Mouse (Mus musculus): Measurements from ENCODE around the gene Stra6l. TPM values are rescaled to one million over a fixed set of nuclear protein-coding genes. Genes with fewer than 3 reads are reported as not detected.

The Stra6l gene
- polyA plus RNA-seq, 1 experiment: not detected

GRCm38 (mm10) chr4:45867416-45867815, 19.0 kb downstream of the Stra6l start:
- H3K4me3 ChIP-seq (ENCODE audit: insufficient read depth, poor library complexity, severe bottlenecking): no peak overlapping the region
- no peaks in the 10 kb centered on the region for H3K79me2 ChIP-seq (ENCODE audit: control insufficient read depth, insufficient read depth)
- TF ChIP-seq CEBPB (IDR thresholded peaks at IDR 0.05; ENCODE audit: low read depth): no peak
- no peak for TF ChIP-seq FOSL1 (IDR thresholded peaks at IDR 0.05; ENCODE audit: insufficient read depth, low read length, poor library complexity, severe bottlenecking)
- no peak for TF ChIP-seq MYOG (IDR thresholded peaks at IDR 0.05; ENCODE audit: control insufficient read depth, extremely low read depth, insufficient read length)
- TF ChIP-seq CTCF (IDR thresholded peaks at IDR 0.05; ENCODE audit: control insufficient read depth, insufficient read depth, insufficient read length): no peak
- no peak for TF ChIP-seq MAX (IDR thresholded peaks at IDR 0.05)
- no peak for TF ChIP-seq USF1 (IDR thresholded peaks at IDR 0.05; ENCODE audit: low read depth)
- TF ChIP-seq MYOD1 (IDR thresholded peaks at IDR 0.05; ENCODE audit: control insufficient read depth, insufficient read length, low read depth): no peak
- H3ac ChIP-seq (ENCODE audit: control insufficient read depth, insufficient read length, low read depth): no peak overlapping the region
- H3K27me3 ChIP-seq (ENCODE audit: control insufficient read depth, insufficient read depth, insufficient read length): peaks cover 28% of the 10 kb centered on the region
- H3K79me3 ChIP-seq (ENCODE audit: low read depth): no peaks in the 10 kb centered on the region
- H3K36me3 ChIP-seq (ENCODE audit: control insufficient read depth, insufficient read depth): no peaks in the 10 kb centered on the region

GRCm38 (mm10) chr4:45869021-45869815, 20.8 kb downstream of the Stra6l start:
- Histone ChIP-seq H3ac (ENCODE audit: control insufficient read depth, insufficient read length, low read depth) (no peak overlapping the region), H3K79me2 (ENCODE audit: control insufficient read depth, insufficient read depth) (no peaks in the 10 kb centered on the region), H3K36me3 (ENCODE audit: control insufficient read depth, insufficient read depth) (no peaks in the 10 kb centered on the region), H3K4me3 (ENCODE audit: insufficient read depth, poor library complexity, severe bottlenecking) (no peak overlapping the region), H3K27me3 (ENCODE audit: control insufficient read depth, insufficient read depth, insufficient read length) (peaks cover 34% of the 10 kb centered on the region), H3K79me3 (ENCODE audit: low read depth) (no peaks in the 10 kb centered on the region)
- TF ChIP-seq CTCF (IDR thresholded peaks at IDR 0.05; ENCODE audit: control insufficient read depth, insufficient read depth, insufficient read length): no peak
- TF ChIP-seq MAX (IDR thresholded peaks at IDR 0.05): no peak
- TF ChIP-seq FOSL1 (IDR thresholded peaks at IDR 0.05; ENCODE audit: insufficient read depth, low read length, poor library complexity, severe bottlenecking): no peak
- no peak for TF ChIP-seq USF1 (IDR thresholded peaks at IDR 0.05; ENCODE audit: low read depth)
- no peak for TF ChIP-seq MYOG (IDR thresholded peaks at IDR 0.05; ENCODE audit: control insufficient read depth, extremely low read depth, insufficient read length)
- TF ChIP-seq MYOD1 (IDR thresholded peaks at IDR 0.05; ENCODE audit: control insufficient read depth, insufficient read length, low read depth): no peak
- no peak for TF ChIP-seq CEBPB (IDR thresholded peaks at IDR 0.05; ENCODE audit: low read depth)

GRCm38 (mm10) chr4:45872147-45872546, 23.7 kb downstream of the Stra6l start:
- H3ac ChIP-seq (ENCODE audit: control insufficient read depth, insufficient read length, low read depth): no peak overlapping the region
- TF ChIP-seq USF1 (IDR thresholded peaks at IDR 0.05; ENCODE audit: low read depth) (peak; percentile 9), MYOG (IDR thresholded peaks at IDR 0.05; ENCODE audit: control insufficient read depth, extremely low read depth, insufficient read length) (no peak), MYOD1 (IDR thresholded peaks at IDR 0.05; ENCODE audit: control insufficient read depth, insufficient read length, low read depth) (no peak)
- peaks cover 17% of the 10 kb centered on the region for H3K27me3 ChIP-seq (ENCODE audit: control insufficient read depth, insufficient read depth, insufficient read length)

GRCm38 (mm10) chr4:45878929-45879328, 30.5 kb downstream of the Stra6l start:
- Histone ChIP-seq H3K4me3 (ENCODE audit: insufficient read depth, poor library complexity, severe bottlenecking) (no peak overlapping the region), H3K36me3 (ENCODE audit: control insufficient read depth, insufficient read depth) (no peaks in the 10 kb centered on the region), H3K79me2 (ENCODE audit: control insufficient read depth, insufficient read depth) (no peaks in the 10 kb centered on the region), H3K79me3 (ENCODE audit: low read depth) (no peaks in the 10 kb centered on the region), H3K27me3 (ENCODE audit: control insufficient read depth, insufficient read depth, insufficient read length) (peaks cover 37% of the 10 kb centered on the region), H3ac (ENCODE audit: control insufficient read depth, insufficient read length, low read depth) (no peak overlapping the region)
- TF ChIP-seq MAX (IDR thresholded peaks at IDR 0.05): no peak

More at GRCm38 (mm10) chr4:45872147-45872546, 23.7 kb downstream of the Stra6l start:
- Histone ChIP-seq H3K79me2 (ENCODE audit: control insufficient read depth, insufficient read depth) (no peaks in the 10 kb centered on the region), H3K4me3 (ENCODE audit: insufficient read depth, poor library complexity, severe bottlenecking) (no peak overlapping the region), H3K36me3 (ENCODE audit: control insufficient read depth, insufficient read depth) (no peaks in the 10 kb centered on the region), H3K79me3 (ENCODE audit: low read depth) (no peaks in the 10 kb centered on the region)

- no peak overlapping the region for H3K4me3 ChIP-seq (ENCODE audit: insufficient read depth, poor library complexity, severe bottlenecking)
- no peaks in the 10 kb centered on the region for H3K79me3 ChIP-seq (ENCODE audit: low read depth)
- H3K79me2 ChIP-seq (ENCODE audit: control insufficient read depth, insufficient read depth): no peaks in the 10 kb centered on the region
- TF ChIP-seq CEBPB (IDR thresholded peaks at IDR 0.05; ENCODE audit: low read depth) (no peak), MYOG (IDR thresholded peaks at IDR 0.05; ENCODE audit: control insufficient read depth, extremely low read depth, insufficient read length) (no peak), MYOD1 (IDR thresholded peaks at IDR 0.05; ENCODE audit: control insufficient read depth, insufficient read length, low read depth) (no peak), CTCF (IDR thresholded peaks at IDR 0.05; ENCODE audit: control insufficient read depth, insufficient read depth, insufficient read length) (no peak), FOSL1 (IDR thresholded peaks at IDR 0.05; ENCODE audit: insufficient read depth, low read length, poor library complexity, severe bottlenecking) (no peak), USF1 (IDR thresholded peaks at IDR 0.05; ENCODE audit: low read depth) (no peak), MAX (IDR thresholded peaks at IDR 0.05) (no peak)
- no peak overlapping the region for H3ac ChIP-seq (ENCODE audit: control insufficient read depth, insufficient read length, low read depth)
- H3K36me3 ChIP-seq (ENCODE audit: control insufficient read depth, insufficient read depth): no peaks in the 10 kb centered on the region
- peaks cover 65% of the 10 kb centered on the region for H3K27me3 ChIP-seq (ENCODE audit: control insufficient read depth, insufficient read depth, insufficient read length)
These were observed 34.1 kb downstream of the Stra6l start for GRCm38 (mm10) chr4:45882521-45882920.

- Histone ChIP-seq H3K79me2 (ENCODE audit: control insufficient read depth, insufficient read depth) (no peaks in the 10 kb centered on the region), H3K27me3 (ENCODE audit: control insufficient read depth, insufficient read depth, insufficient read length) (peaks cover 69% of the 10 kb centered on the region), H3K4me3 (ENCODE audit: insufficient read depth, poor library complexity, severe bottlenecking) (no peak overlapping the region), H3ac (ENCODE audit: control insufficient read depth, insufficient read length, low read depth) (no peak overlapping the region), H3K79me3 (ENCODE audit: low read depth) (no peaks in the 10 kb centered on the region), H3K36me3 (ENCODE audit: control insufficient read depth, insufficient read depth) (no peaks in the 10 kb centered on the region)
- TF ChIP-seq MYOD1 (IDR thresholded peaks at IDR 0.05; ENCODE audit: control insufficient read depth, insufficient read length, low read depth) (no peak), MYOG (IDR thresholded peaks at IDR 0.05; ENCODE audit: control insufficient read depth, extremely low read depth, insufficient read length) (no peak), CTCF (IDR thresholded peaks at IDR 0.05; ENCODE audit: control insufficient read depth, insufficient read depth, insufficient read length) (no peak), CEBPB (IDR thresholded peaks at IDR 0.05; ENCODE audit: low read depth) (no peak), FOSL1 (IDR thresholded peaks at IDR 0.05; ENCODE audit: insufficient read depth, low read length, poor library complexity, severe bottlenecking) (no peak), USF1 (IDR thresholded peaks at IDR 0.05; ENCODE audit: low read depth) (no peak), MAX (IDR thresholded peaks at IDR 0.05) (no peak)
These were observed 34.8 kb downstream of the Stra6l start for GRCm38 (mm10) chr4:45883250-45883649.

All from C2C12 (cell line).